Mouse (Mus musculus) embryonic stem cell, embryonic (primary cell): Measurements from ENCODE around the gene Slc35b2.

Experiments
- CTCF ChIA-PET, 4 experiments: fragments of 300-600 bp in 2 of 4; fragments of 350-600 bp in 2 of 4; sonication (Branson Sonifier 250); formaldehyde crosslinking; loops; one replicate each; lab custom pipeline; 2022; ENCODE audit warnings: inconsistent platforms in 2 of 4; lab: Charles Lee
- POLR2A ChIA-PET, 4 experiments: fragments of 300-600 bp in 2 of 4; fragments of 350-600 bp in 2 of 4; sonication (Branson Sonifier 250); formaldehyde crosslinking; loops; one replicate each; lab custom pipeline; 2022; ENCODE audit warnings: antibody characterized with exemption in 4 of 4, inconsistent platforms in 1 of 4; lab: Charles Lee

Slc35b2 gene

DNA sequence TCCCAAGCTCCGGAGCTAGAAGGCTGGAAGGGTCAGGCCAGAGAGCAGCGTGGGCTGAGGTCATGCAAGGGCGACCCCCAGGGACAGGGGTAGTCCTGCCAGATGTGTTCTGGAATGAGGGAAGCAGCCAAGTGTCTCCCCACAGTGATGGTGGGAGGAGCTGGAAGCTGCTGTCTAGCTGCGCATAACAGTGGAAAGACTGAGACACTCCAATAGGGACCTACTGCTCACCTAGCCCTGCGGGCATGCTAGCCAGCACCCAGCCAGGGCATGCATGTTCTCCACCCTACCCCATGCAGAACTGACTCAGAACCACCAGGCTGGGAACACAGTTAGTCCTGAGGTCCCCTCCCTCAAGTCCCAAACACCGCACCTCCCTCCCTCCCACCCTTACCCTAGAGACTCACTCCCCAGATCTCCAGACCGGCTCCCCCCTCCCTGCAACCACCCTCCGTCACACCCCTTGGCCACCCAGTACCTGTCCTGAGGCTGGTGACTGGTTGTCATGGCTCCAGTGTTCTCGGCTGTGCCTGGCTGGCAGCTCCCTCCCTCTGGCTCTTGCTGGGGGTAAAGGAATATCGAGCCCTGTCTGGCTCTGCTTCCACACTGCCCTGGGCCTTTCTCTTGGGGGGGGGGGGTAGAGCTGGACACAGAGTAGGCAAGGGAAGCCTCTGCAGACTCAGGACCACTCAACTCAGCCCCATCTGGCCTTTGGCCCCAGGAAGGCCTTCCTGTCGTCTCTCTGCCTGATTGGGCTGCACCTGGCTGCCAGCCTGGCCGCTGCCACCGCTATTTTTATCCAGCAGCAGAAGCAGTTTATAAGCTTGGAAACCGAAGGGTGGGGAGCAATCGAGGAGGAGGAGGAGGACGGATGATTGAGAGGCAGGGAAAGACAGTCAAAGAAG lies 28.3 kb downstream of the Slc35b2 start:
- POLR2A ChIA-PET = interaction anchor here (0.5 to 18.1 kb wide), 35 partner anchors 9 to 294 kb away, joined by 3 to 578 read pairs (median 5); partner anchors contain the start of genes Mymx (in 4 of the 4), Hsp90ab1 (in 3 of the 4), Slc29a1 (in 2 of the 4) and Mrpl14 (in 1 of the 4)
- CTCF ChIA-PET = interaction anchor here (0.5 to 5.8 kb wide), 31 partner anchors 8 to 562 kb away, joined by 3 to 79 read pairs (median 5); partner anchors contain the start of genes Mymx (in 2 of the 4), Aars2 (in 1 of the 4) and Slc29a1 (in 1 of the 4)

DNA sequence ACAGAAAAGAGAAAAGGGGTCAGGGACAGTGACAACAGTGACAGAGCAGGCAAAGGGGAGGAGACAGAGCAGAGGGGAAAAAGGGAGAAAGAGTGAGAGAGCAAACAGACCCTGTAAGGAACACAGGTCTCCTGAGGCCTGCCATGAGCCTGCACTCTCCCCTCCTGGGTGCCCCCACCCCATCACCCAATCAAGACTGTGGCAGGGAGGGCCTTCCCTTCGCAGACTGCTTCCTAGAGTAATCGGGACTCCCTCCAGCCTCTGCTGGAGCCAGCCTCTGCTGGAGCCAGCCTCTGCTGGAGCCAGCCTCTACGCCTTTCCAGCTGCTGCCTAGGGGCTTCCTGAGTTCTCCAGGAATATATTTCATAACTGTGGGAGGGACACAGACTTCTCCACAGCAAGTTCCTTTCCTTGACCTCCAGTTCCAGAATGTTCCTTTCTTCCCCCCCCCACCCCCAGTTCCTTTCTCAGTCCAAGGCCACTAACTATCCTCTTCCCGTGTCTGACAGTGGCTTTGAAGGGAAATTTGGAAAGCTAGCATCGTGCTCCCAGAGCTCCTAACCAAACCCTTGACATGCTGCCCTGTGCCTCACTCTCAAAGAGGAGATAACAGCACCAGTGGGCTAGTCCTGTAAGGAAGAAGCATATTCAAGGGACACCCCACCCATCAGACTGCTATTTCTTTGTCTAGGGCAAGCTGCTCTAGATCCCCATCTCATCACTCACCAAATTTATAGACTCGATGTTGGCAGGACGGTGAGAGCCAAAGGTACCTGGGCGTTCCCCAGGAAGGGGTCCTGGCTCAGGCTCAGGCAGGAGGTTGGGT lies 29.1 kb downstream of the Slc35b2 start:
- CTCF ChIA-PET = interaction anchor here (0.5 to 6.4 kb wide), 26 partner anchors 8 to 561 kb away, joined by 3 to 79 read pairs (median 4); partner anchors contain the start of gene Mymx (in 1 of the 4)
- POLR2A ChIA-PET = interaction anchor here (0.9 to 18.1 kb wide), 29 partner anchors 8 to 140 kb away, joined by 3 to 578 read pairs (median 12); partner anchors contain the start of genes Mymx (in 4 of the 4), Hsp90ab1 (in 3 of the 4), Slc35b2 (in 2 of the 4) and Aars2 (in 1 of the 4)

GRCm38 (mm10) chr17:45593479-45593878 lies 29.8 kb downstream of the Slc35b2 start:
- CTCF ChIA-PET = interaction anchor here (0.6 to 6.4 kb wide), 23 partner anchors 8 to 141 kb away, joined by 3 to 79 read pairs (median 5); partner anchors contain the start of genes Aars2 (in 1 of the 4) and Mymx (in 1 of the 4)
- POLR2A ChIA-PET = interaction anchor here (0.7 to 18.1 kb wide), 26 partner anchors 9 to 88 kb away, joined by 3 to 578 read pairs (median 12); partner anchors contain the start of genes Hsp90ab1 (in 4 of the 4), Mymx (in 3 of the 4), Slc35b2 (in 2 of the 4) and Aars2 (in 1 of the 4)

- CTCF ChIA-PET = interaction anchor here (0.5 to 6.4 kb wide), 17 partner anchors 7 to 87 kb away, joined by 3 to 79 read pairs (median 5); partner anchors contain the start of genes Aars2 (in 1 of the 4) and Mymx (in 1 of the 4)
- POLR2A ChIA-PET = interaction anchor here (0.5 to 18.1 kb wide), 29 partner anchors 8 to 1908 kb away, joined by 3 to 578 read pairs (median 8); partner anchors contain the start of genes Hsp90ab1 (in 4 of the 4), Mymx (in 4 of the 4), Slc35b2 (in 2 of the 4) and Taf8 (in 1 of the 4)
These were observed 30.5 kb downstream of the Slc35b2 start for GRCm38 (mm10) chr17:45594195-45594594.

DNA sequence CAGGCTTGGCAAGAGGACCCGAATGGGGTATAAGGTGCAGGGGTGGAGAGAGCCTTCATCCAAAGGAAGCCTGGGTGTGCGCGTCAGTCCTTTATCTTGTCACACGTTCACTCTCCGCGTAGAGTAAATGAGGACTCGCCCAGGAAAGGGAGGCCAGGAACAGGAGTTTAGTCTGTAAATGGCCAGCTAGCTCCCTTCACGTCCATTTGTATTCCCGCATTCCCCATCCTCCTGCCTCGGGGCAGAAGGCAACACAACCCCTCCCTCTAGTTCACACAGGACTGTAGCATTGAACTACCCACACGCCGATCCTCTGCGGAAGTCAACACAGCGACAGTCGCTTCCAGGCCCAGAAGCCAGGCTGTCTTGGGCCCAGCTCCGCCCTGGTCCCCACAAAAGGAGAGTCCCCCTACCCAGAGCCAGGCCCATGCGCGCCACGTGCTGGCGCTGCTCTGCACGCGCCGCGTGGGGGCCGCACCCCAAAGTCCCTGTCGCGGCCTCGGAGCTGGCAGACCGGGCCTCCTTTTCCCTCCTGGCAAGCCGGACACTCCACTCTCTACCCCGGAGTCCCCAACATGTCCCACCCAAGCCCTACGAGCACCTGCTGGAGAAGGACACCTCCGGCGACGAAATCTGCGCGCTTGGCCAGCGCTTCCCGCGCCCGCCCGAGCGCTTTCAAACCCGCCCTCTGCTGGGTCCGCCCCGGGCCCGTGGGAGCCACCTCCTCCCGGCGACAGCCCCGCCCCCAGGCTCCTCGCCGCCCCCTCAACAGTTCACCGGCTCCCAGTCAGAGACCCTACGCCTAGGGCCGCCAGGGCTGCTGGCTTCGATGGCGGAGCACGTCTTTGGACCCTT lies 31.4 kb downstream of the Slc35b2 start:
- POLR2A ChIA-PET = interaction anchor here (0.5 to 18.1 kb wide), 22 partner anchors 8 to 1907 kb away, joined by 3 to 578 read pairs (median 8); partner anchors contain the start of genes Hsp90ab1 (in 3 of the 4), Mymx (in 1 of the 4), Slc35b2 (in 1 of the 4) and Taf8 (in 1 of the 4)
- CTCF ChIA-PET = interaction anchor here (0.5 to 6.4 kb wide), 13 partner anchors 10 to 88 kb away, joined by 3 to 79 read pairs (median 5); partner anchors contain the start of gene Aars2 (in 1 of the 4)

DNA sequence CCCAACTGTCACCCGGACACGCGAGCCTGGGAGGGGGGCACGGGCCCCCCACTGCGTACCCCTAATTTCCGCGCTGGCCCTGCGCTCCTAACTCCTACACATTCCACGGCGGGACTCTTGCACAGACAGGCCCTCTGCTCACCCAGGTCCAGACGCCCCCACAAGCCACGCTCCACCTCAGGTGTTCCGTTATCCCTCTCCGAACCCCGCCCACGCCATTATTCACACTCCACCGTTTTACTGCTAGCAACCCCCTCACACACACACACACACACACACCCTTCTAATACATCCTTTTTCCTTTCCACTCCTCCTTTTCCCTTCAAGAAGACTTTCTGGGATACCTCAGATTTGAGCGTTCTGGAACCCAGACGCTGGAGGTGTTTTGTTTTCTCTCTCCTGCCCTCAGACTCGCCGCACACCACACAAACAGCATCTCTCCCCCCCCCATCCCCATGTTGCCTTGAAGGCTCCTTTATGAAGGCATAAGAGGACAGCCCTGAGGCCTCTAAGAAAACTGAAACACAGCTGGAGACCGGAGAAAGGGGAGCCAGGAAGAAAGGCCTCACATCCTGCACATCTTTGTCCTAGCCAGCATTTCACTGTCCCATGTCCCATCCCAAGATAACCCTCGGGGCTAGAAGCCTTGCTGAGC lies 32.2 kb downstream of the Slc35b2 start:
- CTCF ChIA-PET = interaction anchor here (0.5 to 6.4 kb wide), 17 partner anchors 9 to 111 kb away, joined by 3 to 79 read pairs (median 7); no protein-coding TSS in a partner anchor
- POLR2A ChIA-PET = interaction anchor here (0.6 to 18.1 kb wide), 24 partner anchors 13 to 344 kb away, joined by 3 to 578 read pairs (median 10); partner anchors contain the start of genes Hsp90ab1 (in 4 of the 4), Cdc5l (in 1 of the 4) and Slc35b2 (in 1 of the 4)

- CTCF ChIA-PET = interaction anchor here (0.5 to 6.4 kb wide), 31 partner anchors 10 to 1635 kb away, joined by 3 to 44 read pairs (median 5); no protein-coding TSS in a partner anchor
These were observed 33.1 kb downstream of the Slc35b2 start for GRCm38 (mm10) chr17:45596631-45597396.

DNA sequence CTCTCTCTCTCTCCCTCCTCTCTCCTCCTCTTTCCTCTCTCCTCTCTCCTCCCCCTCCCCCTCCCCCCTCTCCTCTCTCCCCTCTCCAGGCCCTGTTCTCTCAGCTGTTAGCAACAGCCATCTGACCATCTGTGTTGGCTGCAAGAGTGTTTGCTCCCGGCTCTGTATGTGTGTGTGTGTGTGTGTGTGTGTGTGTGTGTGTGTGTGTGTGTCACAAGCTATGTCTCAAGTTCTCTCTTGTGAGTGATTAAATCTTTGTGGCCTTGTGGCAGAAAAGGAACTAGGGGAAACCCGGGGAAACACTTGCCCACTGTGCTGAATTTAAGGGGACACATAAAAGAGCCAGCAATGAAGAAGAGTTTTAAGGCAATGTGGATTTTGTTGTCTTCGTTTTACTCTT lies 34.1 kb downstream of the Slc35b2 start:
- CTCF ChIA-PET = interaction anchor here (0.6 to 6.4 kb wide), 20 partner anchors 12 to 136 kb away, joined by 3 to 44 read pairs (median 6); no protein-coding TSS in a partner anchor
- POLR2A ChIA-PET = interaction anchor here (0.6 to 18.1 kb wide), 18 partner anchors 9 to 1994 kb away, joined by 3 to 578 read pairs (median 9); partner anchors contain the start of gene Hsp90ab1 (in 4 of the 4)

More at GRCm38 (mm10) chr17:45596631-45597396, 33.1 kb downstream of the Slc35b2 start:
- POLR2A ChIA-PET = interaction anchor here (0.5 to 18.1 kb wide), 27 partner anchors 8 to 382 kb away, joined by 3 to 578 read pairs (median 5); partner anchors contain the start of genes Hsp90ab1 (in 4 of the 4), Cdc5l (in 1 of the 4) and Slc35b2 (in 1 of the 4)

- CTCF ChIA-PET = interaction anchor here in 2 of 4 experiments (0.6 to 6.4 kb wide), 6 partner anchors 11 to 44 kb away, joined by 3 to 44 read pairs (median 8); no protein-coding TSS in a partner anchor
- POLR2A ChIA-PET = interaction anchor here in 3 of 4 experiments (0.9 to 18.1 kb wide), 11 partner anchors 9 to 60 kb away, joined by 3 to 578 read pairs (median 16); partner anchors contain the start of gene Hsp90ab1 (in 2 of the 3)
These were observed 34.7 kb downstream of the Slc35b2 start for GRCm38 (mm10) chr17:45598376-45598775.

GRCm38 (mm10) chr17:45598891-45599290 lies 35.2 kb downstream of the Slc35b2 start:
- ChIA-PET CTCF (interaction anchor here in 3 of 4 experiments (0.6 to 6.4 kb wide), 9 partner anchors 10 to 137 kb away, joined by 3 to 44 read pairs (median 6); no protein-coding TSS in a partner anchor), POLR2A (interaction anchor here in 3 of 4 experiments (1.4 to 18.1 kb wide), 15 partner anchors 8 to 135 kb away, joined by 3 to 578 read pairs (median 47); partner anchors contain the start of genes Hsp90ab1 (in 2 of the 3) and 1600014C23Rik (in 1 of the 3))

DNA sequence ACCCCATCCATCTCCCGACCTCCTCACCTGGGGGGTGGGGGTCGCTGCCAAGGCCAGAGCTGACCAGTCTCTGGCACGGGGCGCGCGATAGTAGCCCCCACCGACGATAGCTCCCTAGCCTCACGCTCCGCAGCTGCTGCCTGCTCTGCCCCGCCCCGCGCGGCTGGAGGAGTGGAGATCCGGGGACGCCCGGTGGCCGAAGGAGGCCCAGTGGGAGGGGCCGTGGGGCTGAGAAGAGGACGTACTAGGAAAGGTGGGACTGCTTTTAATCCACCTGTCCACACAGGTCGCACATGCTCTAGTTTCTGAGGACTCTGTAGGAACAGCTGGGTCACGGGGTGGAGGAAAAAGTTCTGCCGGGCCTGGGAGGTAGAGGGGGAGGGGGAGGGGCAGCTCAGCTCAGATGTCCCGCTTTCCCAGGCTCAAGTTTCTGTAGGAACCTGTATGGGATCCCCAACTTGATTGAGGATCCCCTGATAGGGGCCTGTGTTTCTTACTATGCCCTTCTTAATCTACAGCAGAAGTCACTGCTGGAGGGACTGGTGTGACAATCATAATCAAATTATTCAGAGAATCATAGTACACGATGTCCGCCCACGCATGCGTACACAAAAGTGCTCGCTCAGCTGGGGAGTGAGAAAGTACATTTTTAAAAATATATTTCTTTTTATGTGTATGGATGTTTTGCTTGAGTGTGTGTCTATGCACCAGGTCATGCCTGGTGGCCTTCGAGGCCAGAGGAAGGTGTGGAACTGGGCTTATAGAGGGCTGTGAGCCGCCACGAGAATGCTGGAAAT lies 36.0 kb downstream of the Slc35b2 start, which contains the start of gene Slc29a1:
Slc29a1 (minus strand) TSS at position 161 of the 797 bp plus-strand sequence.
- ChIA-PET POLR2A (interaction anchor here (0.5 to 18.1 kb wide), 32 partner anchors 9 to 167 kb away, joined by 3 to 578 read pairs (median 6); partner anchors contain the start of genes Hsp90ab1 (in 3 of the 4), Cdc5l (in 2 of the 4), 1600014C23Rik (in 1 of the 4) and Spats1 (in 1 of the 4)), CTCF (interaction anchor here (0.5 to 3.8 kb wide), 18 partner anchors 8 to 137 kb away, joined by 3 to 35 read pairs (median 4); partner anchors contain the start of gene Aars2 (in 2 of the 4))

DNA sequence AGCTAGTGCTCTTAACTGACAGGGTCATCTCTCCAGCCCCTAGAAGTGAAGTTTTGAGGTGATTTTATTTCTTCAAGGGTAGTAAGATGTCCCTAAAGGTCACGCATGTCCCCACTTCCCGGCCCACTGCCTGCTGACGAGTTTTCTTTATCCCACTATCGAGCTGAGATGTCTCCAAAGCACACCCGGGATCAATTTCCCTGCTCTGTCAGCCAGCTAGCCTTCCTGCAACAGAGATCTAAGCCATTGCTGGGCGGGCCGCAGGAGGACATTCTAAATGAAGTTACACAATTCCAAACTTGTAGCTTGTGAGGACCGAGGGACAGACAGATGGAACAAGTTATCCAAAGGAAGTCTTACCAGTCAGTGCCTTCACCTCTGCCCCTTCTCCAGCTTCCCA lies 36.6 kb downstream of the Slc35b2 start:
- ChIA-PET POLR2A (interaction anchor here (0.6 to 18.1 kb wide), 40 partner anchors 9 to 1256 kb away, joined by 3 to 578 read pairs (median 5); partner anchors contain the start of genes Hsp90ab1 (in 3 of the 4), Cdc5l (in 2 of the 4), 1600014C23Rik (in 1 of the 4) and Aars2 (in 1 of the 4)), CTCF (interaction anchor here in 3 of 4 experiments (0.5 to 3.8 kb wide), 15 partner anchors 9 to 128 kb away, joined by 3 to 35 read pairs (median 4); partner anchors contain the start of gene Aars2 (in 2 of the 3))
